Mouse (Mus musculus) liver, embryonic 16.5 days (tissue): ENCODE measurements at regions not wholly inside any gene's neighbourhood (a gene's known extent, or its start where the extent isn't known, plus 50 kb on each side); places are given as distances from the start of the nearest gene placed in this dataset.

ENCODE experiments used
- ATAC-seq: fragments of 200-750 bp; cut with Nextera tagmentation; 2 replicates; pipeline ENCODE4 v1.8.0; 2017; ENCODE audit warnings: low read depth, mild to moderate bottlenecking, moderate number of reproducible peaks, moderate library complexity
- H3K27ac ChIP-seq: fragments of 300-500 bp; sonication (generic); 2 replicates; pipeline ENCODE4 v1.5.1; 2014; ENCODE audit warnings: mild to moderate bottlenecking, low read length
- H3K27me3 ChIP-seq: fragments of 300-500 bp; sonication (generic); 2 replicates; pipeline ENCODE4 v1.6.1; 2014; ENCODE audit warnings: low read depth, low read length, mixed read lengths; ENCODE audit not compliant: control insufficient read depth, insufficient read depth
- H3K36me3 ChIP-seq: fragments of 300-500 bp; sonication (generic); 2 replicates; pipeline ENCODE4 v1.6.1; 2014; ENCODE audit warnings: mild to moderate bottlenecking; ENCODE audit not compliant: control insufficient read depth, insufficient read depth
- H3K4me1 ChIP-seq: fragments of 300-500 bp; sonication (generic); 2 replicates; pipeline ENCODE4 v1.6.1; 2014; ENCODE audit warnings: low read depth, low read length, mixed read lengths; ENCODE audit not compliant: control insufficient read depth
- H3K4me2 ChIP-seq: fragments of 300-500 bp; sonication (generic); 2 replicates; pipeline ENCODE4 v1.6.1; 2014; ENCODE audit warnings: low read depth, low read length, mixed read lengths
- H3K4me3 ChIP-seq: fragments of 300-500 bp; sonication (generic); 2 replicates; pipeline ENCODE4 v1.5.1; 2014; ENCODE audit warnings: low read depth, mild to moderate bottlenecking, low read length
- H3K9ac ChIP-seq: fragments of 300-500 bp; sonication (generic); 2 replicates; pipeline ENCODE4 v1.6.1; 2014; ENCODE audit warnings: low read depth, low read length
- H3K9me3 ChIP-seq: fragments of 300-500 bp; sonication (generic); replicated peaks from 2 replicates; pipeline ENCODE4 v1.6.1; 2016; ENCODE audit warnings: low read length; ENCODE audit not compliant: control insufficient read depth
- WGBS: fragments of 180-500 bp; shearing (Covaris S2); extraction: QIAGEN DNeasy Blood & Tissue Kit; methylation state at CpG from one replicate; pipeline ENCODE4 v1.1.7; 2014; ENCODE audit not compliant: insufficient replicate concordance; 5-methylcytosine and 5-hydroxymethylcytosine counted together

GRCm38 (mm10) chr4:56611751-56612150 lies 128.1 kb upstream of the Gm26657 start:
- 36% methylated on average over 4 of the region's 4 CpGs for whole genome bisulfite sequencing
- Histone ChIP-seq H3K27me3 (no peaks in the 10 kb centered on the region), H3K9me3 (no peaks in the 10 kb centered on the region), H3K27ac (no peak overlapping the region), H3K4me1 (no peaks in the 10 kb centered on the region), H3K9ac (no peak overlapping the region), H3K4me2 (no peak overlapping the region), H3K36me3 (no peaks in the 10 kb centered on the region), H3K4me3 (no peak overlapping the region)
- no peak for ATAC-seq

- no peaks in the 10 kb centered on the region for H3K27me3 ChIP-seq
- no peaks in the 10 kb centered on the region for H3K36me3 ChIP-seq
- 57% methylated on average over 6 of the region's 6 CpGs for WGBS
- H3K9ac ChIP-seq = no peak overlapping the region
- H3K4me3 ChIP-seq = no peak overlapping the region
- H3K4me2 ChIP-seq = no peak overlapping the region
- H3K9me3 ChIP-seq = no peaks in the 10 kb centered on the region
- H3K27ac ChIP-seq = no peak overlapping the region
- ATAC-seq = no peak
- no peaks in the 10 kb centered on the region for H3K4me1 ChIP-seq
Measured at GRCm38 (mm10) chr4:56610273-56610672, 129.6 kb upstream of the Gm26657 start.

GRCm38 (mm10) chr4:56608701-56609100 lies 131.2 kb upstream of the Gm26657 start:
- no peaks in the 10 kb centered on the region for H3K36me3 ChIP-seq
- no peak overlapping the region for H3K27ac ChIP-seq
- no peak for ATAC-seq
- WGBS = 59% methylated on average over 4 of the region's 4 CpGs
- H3K9ac ChIP-seq = no peak overlapping the region
- H3K4me1 ChIP-seq = no peaks in the 10 kb centered on the region
- H3K27me3 ChIP-seq = no peaks in the 10 kb centered on the region
- no peak overlapping the region for H3K4me3 ChIP-seq
- H3K4me2 ChIP-seq = no peak overlapping the region
- no peaks in the 10 kb centered on the region for H3K9me3 ChIP-seq

GRCm38 (mm10) chr4:56598398-56598797 lies 141.5 kb upstream of the Gm26657 start:
- H3K27ac ChIP-seq = no peak overlapping the region
- no peaks in the 10 kb centered on the region for H3K27me3 ChIP-seq
- ATAC-seq = no peak
- H3K4me3 ChIP-seq = no peak overlapping the region
- WGBS = 66% methylated on average over 2 of the region's 2 CpGs
- no peaks in the 10 kb centered on the region for H3K4me1 ChIP-seq
- H3K36me3 ChIP-seq = no peaks in the 10 kb centered on the region
- H3K9ac ChIP-seq = no peak overlapping the region
- no peaks in the 10 kb centered on the region for H3K9me3 ChIP-seq
- no peak overlapping the region for H3K4me2 ChIP-seq

- no peak overlapping the region for H3K4me3 ChIP-seq
- H3K9ac ChIP-seq = no peak overlapping the region
- no peaks in the 10 kb centered on the region for H3K27me3 ChIP-seq
- ATAC-seq = no peak
- H3K9me3 ChIP-seq = no peaks in the 10 kb centered on the region
- no peaks in the 10 kb centered on the region for H3K4me1 ChIP-seq
- no peak overlapping the region for H3K4me2 ChIP-seq
- H3K36me3 ChIP-seq = no peaks in the 10 kb centered on the region
- H3K27ac ChIP-seq = no peak overlapping the region
Measured at GRCm38 (mm10) chr4:56597931-56598330, 141.9 kb upstream of the Gm26657 start.

- Histone ChIP-seq H3K9me3 (no peaks in the 10 kb centered on the region), H3K4me2 (no peak overlapping the region), H3K36me3 (no peaks in the 10 kb centered on the region), H3K9ac (no peak overlapping the region), H3K4me1 (no peaks in the 10 kb centered on the region), H3K27ac (no peak overlapping the region), H3K27me3 (no peaks in the 10 kb centered on the region), H3K4me3 (no peak overlapping the region)
- WGBS = 54% methylated on average over 3 of the region's 3 CpGs
- no peak for ATAC-seq
Measured at GRCm38 (mm10) chr4:56582405-56582804, 157.5 kb upstream of the Gm26657 start.

GRCm38 (mm10) chr4:56576837-56577548 lies 162.9 kb upstream of the Gm26657 start:
- no peak overlapping the region for H3K27ac ChIP-seq
- no peaks in the 10 kb centered on the region for H3K9me3 ChIP-seq
- no peaks in the 10 kb centered on the region for H3K36me3 ChIP-seq
- H3K4me1 ChIP-seq = no peaks in the 10 kb centered on the region
- 79% methylated on average over 15 of the region's 15 CpGs for WGBS
- H3K4me2 ChIP-seq = no peak overlapping the region
- no peaks in the 10 kb centered on the region for H3K27me3 ChIP-seq
- no peak for ATAC-seq
- H3K4me3 ChIP-seq = no peak overlapping the region
- H3K9ac ChIP-seq = no peak overlapping the region

- Histone ChIP-seq H3K9me3 (no peaks in the 10 kb centered on the region), H3K4me3 (no peak overlapping the region), H3K27me3 (no peaks in the 10 kb centered on the region), H3K36me3 (no peaks in the 10 kb centered on the region), H3K9ac (no peak overlapping the region), H3K27ac (no peak overlapping the region), H3K4me2 (no peak overlapping the region), H3K4me1 (no peaks in the 10 kb centered on the region)
- no peak for ATAC-seq
Measured at GRCm38 (mm10) chr4:56552126-56552525, 187.7 kb upstream of the Gm26657 start.

- Histone ChIP-seq H3K9ac (no peak overlapping the region), H3K36me3 (no peaks in the 10 kb centered on the region), H3K27me3 (no peaks in the 10 kb centered on the region), H3K27ac (no peak overlapping the region), H3K9me3 (no peaks in the 10 kb centered on the region), H3K4me2 (no peak overlapping the region), H3K4me3 (no peak overlapping the region), H3K4me1 (no peaks in the 10 kb centered on the region)
- no peak for ATAC-seq
- WGBS = 66% methylated on average over 9 of the region's 9 CpGs
Measured at GRCm38 (mm10) chr4:56533344-56533985, 206.4 kb upstream of the Gm26657 start.
